In the genomic region with DNA sequence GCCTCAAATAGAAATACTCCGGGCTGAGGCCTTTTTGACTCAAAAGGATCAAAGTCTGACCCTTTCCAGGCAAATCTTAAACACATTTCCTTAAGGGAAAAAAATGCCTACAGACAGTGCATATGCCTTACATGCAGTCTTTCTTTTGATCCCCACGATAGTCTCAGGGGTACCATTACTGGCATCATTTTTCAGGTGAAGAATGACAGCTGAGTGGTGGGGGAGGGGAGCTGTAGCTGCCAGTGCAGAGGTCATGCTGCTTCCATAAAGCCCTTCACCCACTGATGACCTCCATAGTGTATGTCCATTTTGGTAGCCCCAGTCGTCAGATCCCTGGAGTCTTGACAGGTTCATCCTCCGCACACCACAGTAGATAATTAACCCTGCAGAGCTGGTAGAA, we compare ENCODE assay signal across 22 mouse cellular contexts. TPM values are rescaled to one million over a fixed set of nuclear protein-coding genes. Genes with fewer than 3 reads are reported as not detected.
"Had no signal": no experiment of that assay in that cellular context is flagged by ENCODE, and none has a peak within 500 bp of the region (broad histone marks: within the 10 kb centered on the region; RNA-seq: fewer than 3 reads in every experiment).

No protein-coding gene starts in this region.

- H3K27ac ChIP-seq: kidney, embryonic 15.5 days; liver, embryonic 14.5 days; lung, embryonic 15.5 days; stomach, postnatal 0 days had no signal

- H3K9me3 ChIP-seq: kidney, embryonic 15.5 days; lung, embryonic 15.5 days; megakaryocyte, embryonic 14.5 days had no signal

- H3K27me3 ChIP-seq: kidney, embryonic 15.5 days; lung, embryonic 15.5 days; megakaryocyte, embryonic 14.5 days had no signal

- H3K4me1 ChIP-seq: lung, embryonic 15.5 days; megakaryocyte, embryonic 14.5 days had no signal

- H3K4me2 ChIP-seq: kidney, embryonic 15.5 days; lung, embryonic 15.5 days; midbrain, embryonic 11.5 days had no signal

- DNase-seq: kidney, adult 2 months; kidney, postnatal 14 days; kidney, postnatal 4 days; layer of hippocampus, adult 9-11 months; lung, adult 18-20 months; lung, postnatal 10 days; lung, postnatal 36 days; midbrain, embryonic 14.5 days; right cerebral cortex, adult 18-20 months; right cerebral cortex, postnatal 14 days; right cerebral cortex, postnatal 4 days; thymus, adult 18-20 months; thymus, postnatal 14 days; thymus, postnatal 4 days had no signal

- H3K9ac ChIP-seq: kidney, embryonic 15.5 days; liver, embryonic 14.5 days; lung, embryonic 15.5 days had no signal

- H3K4me3 ChIP-seq: kidney, embryonic 15.5 days; lung, embryonic 15.5 days; megakaryocyte, embryonic 14.5 days had no signal

- ATAC-seq: intestine, postnatal 0 days had no signal

RNA-seq across cellular contexts. Expression of a gene that starts 60.0 kb away (rescaled TPM):
- total RNA-seq: liver, adult 2 months had no signal
